Mouse (Mus musculus): ENCODE measurements around the gene Fap. TPM values are rescaled to one million over a fixed set of nuclear protein-coding genes. Genes with fewer than 3 reads are reported as not detected.

Fap gene
- total RNA-seq, 2 experiments from 2014 or later, result 3.3 to 3.6 TPM

GRCm38 (mm10) chr2:62469551-62469950 is 104.3 kb downstream of the Fap start:
- intact Hi-C loops (cut with DNase I), result no loop called here
- DNase-seq (ENCODE audit: low spot score in 2 of 2), result no peak

DNA sequence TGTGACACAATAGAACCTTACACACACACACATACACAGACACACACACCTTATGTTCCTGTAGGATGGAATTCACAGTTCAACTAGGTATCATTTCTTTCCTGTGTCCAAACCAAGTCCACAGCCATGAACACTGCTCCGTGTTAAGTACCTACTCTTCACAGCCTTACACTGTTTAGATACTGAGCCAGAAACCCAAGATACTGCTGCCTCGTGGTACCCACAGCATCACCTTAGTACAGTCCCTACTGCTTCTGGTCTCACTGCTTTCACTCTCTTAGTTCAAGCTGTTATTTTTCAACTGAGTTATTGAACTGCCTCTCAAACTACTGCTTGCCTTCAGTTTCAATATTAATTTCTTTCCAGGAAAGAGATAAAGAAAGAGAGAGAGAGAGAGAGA is 110.6 kb downstream of the Fap start:
- intact Hi-C loops (cut with DNase I), result loop anchor here (5.0 kb wide), 1 partner anchor 806 kb away; no protein-coding TSS in a partner anchor

GRCm38 (mm10) chr2:62462174-62462573 is 111.7 kb downstream of the Fap start:
- DNase-seq (ENCODE audit: low spot score in 2 of 2), result no peak
- intact Hi-C loops (cut with DNase I), result loop anchor here (5.0 kb wide), 1 partner anchor 805 kb away; no protein-coding TSS in a partner anchor

More for the DNA sequence above, 110.6 kb downstream of the Fap start:
- no peak for DNase-seq (ENCODE audit: low spot score in 2 of 2)

DNA sequence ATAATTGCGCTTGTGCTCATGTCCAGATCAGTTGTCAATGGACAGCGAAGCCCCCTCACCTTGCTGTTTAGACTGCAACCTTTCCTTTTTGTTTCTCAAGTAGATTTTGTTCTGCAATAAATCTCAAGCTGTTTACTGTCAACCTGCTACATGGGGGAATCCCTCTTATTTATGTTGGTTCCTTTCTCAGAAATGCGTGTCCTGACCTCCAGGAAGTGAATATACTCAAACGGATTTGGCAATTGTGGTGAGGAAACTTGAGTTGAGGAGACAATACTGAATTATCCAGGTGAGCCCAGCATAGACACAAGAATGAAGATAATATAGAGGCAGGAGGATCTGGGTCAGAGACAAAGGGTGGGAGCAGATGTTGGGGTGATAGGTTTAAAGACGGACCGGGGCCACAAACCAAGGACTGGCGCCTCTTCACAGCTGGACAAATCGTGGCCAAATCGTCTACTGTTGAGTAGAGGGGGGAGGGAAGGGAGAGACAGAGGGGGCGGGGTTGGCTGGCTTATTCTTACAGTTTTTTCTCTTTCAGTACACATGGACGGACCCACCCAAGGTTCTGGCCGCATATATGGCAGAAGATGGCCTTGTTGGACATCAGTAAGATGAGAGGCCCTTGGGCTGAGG is 112.9 kb downstream of the Fap start:
- intact Hi-C loops (cut with DNase I), result loop anchor here (5.0 kb wide), 1 partner anchor 804 kb away; no protein-coding TSS in a partner anchor
- DNase-seq (ENCODE audit: low spot score in 2 of 2), result no peak

DNA sequence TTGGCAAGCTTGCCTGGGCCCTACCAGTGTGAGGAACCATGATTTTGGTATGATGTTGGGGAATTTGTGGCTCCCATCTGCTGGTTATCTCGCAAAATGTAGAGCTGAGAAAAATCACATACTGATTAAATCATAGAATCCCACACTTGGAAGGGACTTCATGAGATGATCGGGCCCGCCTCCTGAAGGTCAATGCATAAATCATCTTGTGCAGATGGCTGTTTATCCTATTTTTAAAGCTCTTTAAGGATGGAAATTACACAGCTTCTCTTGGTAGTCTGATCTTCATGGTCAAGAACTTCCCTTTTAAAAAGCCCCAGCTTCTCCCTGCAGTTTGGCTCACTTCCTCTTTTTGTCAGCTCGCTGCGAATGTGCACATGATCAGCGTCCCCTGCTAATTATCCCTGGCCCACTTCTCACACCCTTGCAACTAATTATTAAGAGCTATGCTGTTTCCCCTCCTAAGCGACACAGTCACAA is 113.6 kb downstream of the Fap start:
- intact Hi-C loops (cut with DNase I), result loop anchor here (5.0 kb wide), 1 partner anchor 803 kb away; no protein-coding TSS in a partner anchor
- DNase-seq (ENCODE audit: low spot score in 2 of 2), result peak in 1 of 2 experiments; percentile 17

- intact Hi-C loops (cut with DNase I), result loop anchor here (2.0 to 5.0 kb wide), 6 partner anchors 112 to 802 kb away; partner anchors contain the start of gene Slc4a10
- no peak for DNase-seq (ENCODE audit: low spot score in 2 of 2)
Measured at GRCm38 (mm10) chr2:62459241-62460174, 114.4 kb downstream of the Fap start.

DNA sequence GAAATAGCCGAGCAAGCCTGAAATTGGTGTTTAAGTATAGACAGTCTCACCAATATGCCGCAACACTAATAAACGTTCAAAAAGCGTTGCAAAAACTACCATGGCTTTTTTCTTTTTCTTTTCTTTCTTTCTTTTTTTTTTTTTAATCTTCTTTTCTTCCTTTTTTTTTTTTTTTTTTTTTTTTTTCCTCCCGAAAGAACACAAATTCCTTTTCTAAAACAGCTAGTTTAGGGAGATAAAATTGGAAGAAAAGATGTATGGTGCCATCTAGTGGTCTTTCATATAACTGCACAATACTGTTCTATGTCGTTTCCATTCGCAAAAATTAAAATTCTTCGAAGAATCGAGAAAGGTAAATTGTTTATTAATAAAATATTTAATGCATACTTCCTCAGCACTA is 115.8 kb downstream of the Fap start:
- DNase-seq (ENCODE audit: low spot score in 2 of 2), result peak; percentile 43 to 60

DNA sequence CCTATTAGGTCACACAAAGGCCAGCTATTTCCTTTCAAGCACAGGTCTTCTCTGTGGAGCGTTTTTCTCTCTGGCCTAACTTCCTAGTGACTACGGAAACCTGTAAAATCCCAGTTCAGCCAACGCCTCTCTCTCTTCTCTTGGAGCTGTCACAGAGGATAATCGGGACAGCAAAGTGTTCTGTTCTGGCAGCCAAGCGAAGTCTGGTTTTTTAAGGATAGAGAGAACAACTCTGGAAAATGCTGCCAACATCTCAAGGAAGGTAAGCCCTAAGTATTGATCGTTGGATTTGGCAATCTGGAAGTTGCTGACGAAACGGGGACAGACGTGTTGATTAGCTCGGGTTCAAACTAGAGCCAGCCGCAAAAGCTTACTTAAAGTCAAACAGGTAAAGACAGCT is 118.9 kb downstream of the Fap start:
- intact Hi-C loops (cut with DNase I), result loop anchor here (5.0 kb wide), 3 partner anchors 108 to 408 kb away; partner anchors contain the start of gene Slc4a10

More for the DNA sequence above, 115.8 kb downstream of the Fap start:
- intact Hi-C loops (cut with DNase I), result loop anchor here (2.0 to 5.0 kb wide), 5 partner anchors 111 to 651 kb away; partner anchors contain the start of gene Slc4a10

GRCm38 (mm10) chr2:62454033-62454432 is 119.8 kb downstream of the Fap start:
- intact Hi-C loops (cut with DNase I), result no loop called here
- DNase-seq (ENCODE audit: low spot score in 2 of 2), result peak in 1 of 2 experiments; percentile 40

More for the DNA sequence above, 118.9 kb downstream of the Fap start:
- peak in 1 of 2 experiments; percentile 11 for DNase-seq (ENCODE audit: low spot score in 2 of 2)

Other genes with a start within 250 kb of the Fap start
- 1 to 10 TPM; 3.4 TPM for gene Dpp4, start 161.8 kb downstream of the Fap start, total RNA-seq (2021)
- not detected for gene Gcg, start 90.4 kb downstream of the Fap start, total RNA-seq (2021)
- 1 to 10 TPM; 2.1 to 2.9 TPM for gene Ifih1, start 72.2 kb upstream of the Fap start, total RNA-seq (2021)
- 10 to 100 TPM; 12.0 to 15.3 TPM for gene Gca, start 90.2 kb upstream of the Fap start, total RNA-seq (2021)